Comparison of ENCODE assay signal across 14 mouse cellular contexts in genomic region chr2:169600163-169600562, GRCm38 (mm10). TPM values are rescaled to one million over a fixed set of nuclear protein-coding genes. Genes with fewer than 3 reads are reported as not detected.
A peak's percentile ranks its signal among the peaks of the same experiment; 100 is the strongest.
DNase-seq lines count a peak whose midpoint lies in the region; ATAC-seq lines count a peak whose summit lies in the region.
"Had no signal": no experiment of that assay in that cellular context is flagged by ENCODE, and none has a peak within 500 bp of the region (broad histone marks: within the 10 kb centered on the region; RNA-seq: fewer than 3 reads in every experiment).

No protein-coding gene starts in this region.

- no peak for ATAC-seq in midbrain, embryonic 14.5 days (ENCODE audit: low FRiP score, low TSS enrichment)
- no peak for ATAC-seq in midbrain, embryonic 11.5 days (ENCODE audit: low FRiP score)

- no peaks in the 10 kb centered on the region for H3K27me3 ChIP-seq in midbrain, embryonic 14.5 days (ENCODE audit: control insufficient read depth, insufficient read depth, low read length)
- no peaks in the 10 kb centered on the region for H3K27me3 ChIP-seq in midbrain, embryonic 11.5 days (ENCODE audit: control insufficient read depth, insufficient read depth, low read length)
- H3K27me3 ChIP-seq: limb, embryonic 13.5 days had no signal

- no peaks in the 10 kb centered on the region for H3K9me3 ChIP-seq in midbrain, embryonic 14.5 days (ENCODE audit: control insufficient read depth, low read length)
- no peaks in the 10 kb centered on the region for H3K9me3 ChIP-seq in midbrain, embryonic 11.5 days (ENCODE audit: control insufficient read depth, low read length)
- H3K9me3 ChIP-seq: limb, embryonic 13.5 days had no signal

- no peak overlapping the region for H3K4me2 ChIP-seq in midbrain, embryonic 14.5 days (ENCODE audit: low read length)
- no peak overlapping the region for H3K4me2 ChIP-seq in midbrain, embryonic 11.5 days
- H3K4me2 ChIP-seq: limb, embryonic 13.5 days had no signal

- no peaks in the 10 kb centered on the region for H3K36me3 ChIP-seq in midbrain, embryonic 14.5 days (ENCODE audit: control insufficient read depth, insufficient read depth, low read length)
- H3K36me3 ChIP-seq in midbrain, embryonic 11.5 days (ENCODE audit: control insufficient read depth, insufficient read depth, low read length) = no peaks in the 10 kb centered on the region
- H3K36me3 ChIP-seq: limb, embryonic 13.5 days had no signal

- peak; percentile 29 for DNase-seq in midbrain, embryonic 14.5 days
- no peak for DNase-seq in midbrain, embryonic 11.5 days (ENCODE audit: low spot score, missing footprints)
- peak; percentile 18 to 29 for DNase-seq in frontal cortex, postnatal 14 days (ENCODE audit: low spot score in 2 of 2)
- DNase-seq in layer of hippocampus, postnatal 36 days = peak; percentile 32 to 45
- peak; percentile 62 for DNase-seq in right cerebral cortex, postnatal 25 days
- no peak for DNase-seq in kidney, postnatal 36 days
- DNase-seq in ovary, postnatal 36 days (ENCODE audit: low spot score) = no peak
- DNase-seq: adrenal gland, postnatal 36 days; gastrocnemius, postnatal 36 days; heart, postnatal 14 days; kidney, adult 8-10 months; lung, postnatal 4 days had no signal

- no peak overlapping the region for H3K9ac ChIP-seq in midbrain, embryonic 14.5 days (replicated peaks; ENCODE audit: low read length)
- H3K9ac ChIP-seq in midbrain, embryonic 11.5 days (ENCODE audit: low read length) = no peak overlapping the region
- H3K9ac ChIP-seq: limb, embryonic 13.5 days had no signal

- no peak overlapping the region for H3K4me3 ChIP-seq in midbrain, embryonic 14.5 days (replicated peaks; ENCODE audit: low read depth, low read length)
- no peak overlapping the region for H3K4me3 ChIP-seq in midbrain, embryonic 11.5 days (ENCODE audit: low read depth, low read length)
- H3K4me3 ChIP-seq: limb, embryonic 13.5 days had no signal

- 72% methylated on average over 6 of the region's 6 CpGs for WGBS in midbrain, embryonic 14.5 days
- 88% methylated on average over 6 of the region's 6 CpGs for WGBS in midbrain, embryonic 11.5 days

- H3K4me1 ChIP-seq in midbrain, embryonic 14.5 days (ENCODE audit: control insufficient read depth, insufficient read depth, low read length) = peaks cover 9% of the 10 kb centered on the region
- no peaks in the 10 kb centered on the region for H3K4me1 ChIP-seq in midbrain, embryonic 11.5 days (ENCODE audit: control insufficient read depth, insufficient read depth, low read length)

- H3K27ac ChIP-seq in midbrain, embryonic 14.5 days (replicated peaks; ENCODE audit: low read depth, low read length) = no peak overlapping the region
- H3K27ac ChIP-seq in midbrain, embryonic 11.5 days (ENCODE audit: low read depth, low read length) = no peak overlapping the region
- H3K27ac ChIP-seq: limb, embryonic 13.5 days had no signal

RNA-seq across cellular contexts. Expression of gene Gm11011, which starts 12.6 kb away (rescaled TPM):
- not detected in 2 replicates for polyA plus RNA-seq in midbrain, embryonic 14.5 days (2014; fragmentation: Nextera tagmentation; extraction: Ambion mirVana)
- not detected in 2 replicates for polyA plus RNA-seq in midbrain, embryonic 11.5 days (2014; fragmentation: Nextera tagmentation; extraction: Ambion mirVana)
- not detected for total RNA-seq in layer of hippocampus, postnatal 36 days (2021)
- total RNA-seq: adrenal gland, postnatal 36 days; gastrocnemius, postnatal 36 days; heart, postnatal 14 days had no signal
- polyA plus RNA-seq: limb, embryonic 13.5 days; stomach, embryonic 16.5 days had no signal

RNA-seq across cellular contexts. Expression of gene Tshz2, which starts 32.6 kb away (rescaled TPM):
- 13.0 and 13.3 TPM in 2 replicates for polyA plus RNA-seq in midbrain, embryonic 14.5 days (2014; fragmentation: Nextera tagmentation; extraction: Ambion mirVana)
- 1.3 and 1.9 TPM in 2 replicates for polyA plus RNA-seq in midbrain, embryonic 11.5 days (2014; fragmentation: Nextera tagmentation; extraction: Ambion mirVana)
- total RNA-seq in layer of hippocampus, postnatal 36 days (2021) = 10 to 100 TPM; 29.6 to 34.3 TPM

Comparison
In these comparisons a context has a peak if more than half of its experiments do, and no peak if none do; other contexts are left out.
1. DNase-seq: peak in midbrain, embryonic 14.5 days (single experiment), frontal cortex, postnatal 14 days (2 of 2), layer of hippocampus, postnatal 36 days (2 of 2) and right cerebral cortex, postnatal 25 days (single experiment); none in midbrain, embryonic 11.5 days (single experiment), kidney, postnatal 36 days (0 of 2) and ovary, postnatal 36 days (single experiment).